ENCODE assay signal across 8 mouse cellular contexts in the genomic region with DNA sequence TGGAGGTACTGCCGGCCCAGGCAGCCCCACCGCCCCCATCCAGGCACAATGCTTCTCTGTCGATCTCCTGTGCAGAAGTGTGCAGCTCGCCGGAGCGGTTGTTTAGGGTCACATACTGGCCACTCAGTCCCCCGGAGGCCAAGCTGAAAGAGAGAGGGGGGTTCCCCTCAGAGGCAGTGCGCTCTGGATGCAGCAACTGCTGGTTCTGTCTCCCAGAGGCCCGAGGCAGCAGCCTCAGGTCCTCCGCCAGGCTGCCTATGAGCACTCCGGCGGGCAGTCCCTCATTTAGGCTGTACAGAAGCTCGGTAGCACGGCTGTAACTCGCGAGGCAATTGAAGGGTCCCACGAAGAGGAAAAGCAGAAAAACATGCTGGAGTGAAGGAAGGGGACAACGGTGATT. TPM values are rescaled to one million over a fixed set of nuclear protein-coding genes. Genes with fewer than 3 reads are reported as not detected.
DNase-seq lines count a peak whose midpoint lies in the region; ATAC-seq lines count a peak whose summit lies in the region.

No protein-coding gene starts in this region.

- WGBS in heart, embryonic 11.5 days (ENCODE audit: insufficient replicate concordance): 4% methylated on average over 18 of the region's 18 CpGs
- 3% methylated on average over 18 of the region's 18 CpGs for WGBS in forebrain, embryonic 16.5 days
- 2% methylated on average over 18 of the region's 18 CpGs for WGBS in limb, embryonic 15.5 days

- H3K9ac ChIP-seq in heart, embryonic 11.5 days (ENCODE audit: low read depth, low read length): no peak overlapping the region
- H3K9ac ChIP-seq in forebrain, embryonic 16.5 days (replicated peaks; ENCODE audit: low read depth, low read length): peak overlapping the region; percentile 57
- H3K9ac ChIP-seq in limb, embryonic 15.5 days: 0 out of 2 replicates have a peak overlapping the region, but pooled peaks have one; percentile 18

- peak; percentile 46; the same call in 1 of the 2 replicates for ATAC-seq in heart, embryonic 11.5 days (replicated peaks; ENCODE audit: insufficient number of reproducible peaks, low FRiP score, low TSS enrichment)
- ATAC-seq in forebrain, embryonic 16.5 days: peak; percentile 58
- ATAC-seq in limb, embryonic 15.5 days (ENCODE audit: insufficient number of reproducible peaks, low FRiP score, low TSS enrichment, low read depth): no peak

- H3K27ac ChIP-seq in heart, embryonic 11.5 days (ENCODE audit: low read depth, low read length): no peak overlapping the region
- H3K27ac ChIP-seq in forebrain, embryonic 16.5 days (ENCODE audit: low read length): no peak overlapping the region
- no peak overlapping the region for H3K27ac ChIP-seq in limb, embryonic 15.5 days

- DNase-seq in heart, adult 9 months (ENCODE audit: low spot score in 2 of 2): no peak
- peak; percentile 2 for DNase-seq in R1 (ENCODE audit: low read depth, low spot score)
- peak; percentile 22 for DNase-seq in right cerebral cortex, postnatal 14 days
- DNase-seq in T-cell, adult 2 months (ENCODE audit: low spot score): no peak
- no peak for DNase-seq in urinary bladder, postnatal 36 days (ENCODE audit: low spot score in 2 of 2)

- peaks cover 11% of the 10 kb centered on the region for H3K27me3 ChIP-seq in heart, embryonic 11.5 days (ENCODE audit: control insufficient read depth, insufficient read depth, low read length)
- H3K27me3 ChIP-seq in forebrain, embryonic 16.5 days (replicated peaks; ENCODE audit: control insufficient read depth, insufficient read depth, low read length): no peaks in the 10 kb centered on the region; the same call in 1 of the 2 replicates
- peaks cover 18% of the 10 kb centered on the region for H3K27me3 ChIP-seq in limb, embryonic 15.5 days

- H3K9me3 ChIP-seq in heart, embryonic 11.5 days (replicated peaks; ENCODE audit: control insufficient read depth, low read length): no peaks in the 10 kb centered on the region
- no peaks in the 10 kb centered on the region for H3K9me3 ChIP-seq in forebrain, embryonic 16.5 days (ENCODE audit: control insufficient read depth, low read length)
- H3K9me3 ChIP-seq in limb, embryonic 15.5 days: no peaks in the 10 kb centered on the region

- H3K4me3 ChIP-seq in heart, embryonic 11.5 days (ENCODE audit: low read depth, low read length): peak overlapping the region; percentile 47
- peak overlapping the region; percentile 51 for H3K4me3 ChIP-seq in forebrain, embryonic 16.5 days (replicated peaks; ENCODE audit: low read length)
- peak overlapping the region; percentile 43 for H3K4me3 ChIP-seq in limb, embryonic 15.5 days

- H3K4me1 ChIP-seq in heart, embryonic 11.5 days (ENCODE audit: control insufficient read depth, insufficient read depth, low read length): no peaks in the 10 kb centered on the region
- peaks cover 27% of the 10 kb centered on the region for H3K4me1 ChIP-seq in forebrain, embryonic 16.5 days (replicated peaks; ENCODE audit: control insufficient read depth, insufficient read depth, low read length)
- H3K4me1 ChIP-seq in limb, embryonic 15.5 days: peaks cover 12% of the 10 kb centered on the region; the same call in 1 of the 2 replicates

- H3K36me3 ChIP-seq in heart, embryonic 11.5 days (ENCODE audit: control insufficient read depth, insufficient read depth, low read length): no peaks in the 10 kb centered on the region
- H3K36me3 ChIP-seq in forebrain, embryonic 16.5 days (ENCODE audit: control insufficient read depth, insufficient read depth): no peaks in the 10 kb centered on the region
- H3K36me3 ChIP-seq in limb, embryonic 15.5 days: no peaks in the 10 kb centered on the region

- H3K4me2 ChIP-seq in heart, embryonic 11.5 days: peak overlapping the region; percentile 87
- H3K4me2 ChIP-seq in forebrain, embryonic 16.5 days (ENCODE audit: low read length): peak overlapping the region; percentile 81
- peak overlapping the region; percentile 72 for H3K4me2 ChIP-seq in limb, embryonic 15.5 days

RNA-seq across cellular contexts. Expression of a gene that starts 1.8 kb away (rescaled TPM):
- 0.14 and 0.23 TPM in 2 replicates for polyA plus RNA-seq in heart, embryonic 11.5 days (2014; fragmentation: Nextera tagmentation; extraction: Ambion mirVana)
- 8.3 and 9.6 TPM in 2 replicates for polyA plus RNA-seq in forebrain, embryonic 16.5 days (2015; fragmentation: Nextera tagmentation; extraction: Ambion mirVana)
- polyA plus RNA-seq in limb, embryonic 15.5 days (2015; fragmentation: Nextera tagmentation; extraction: Ambion mirVana): 3.1 and 3.9 TPM in 2 replicates

Comparison
In these comparisons a context has a peak if more than half of its experiments do, and no peak if none do; other contexts are left out.
1. DNase-seq: peak in R1 (single experiment) and right cerebral cortex, postnatal 14 days (single experiment); none in heart, adult 9 months (0 of 2), T-cell, adult 2 months (single experiment) and urinary bladder, postnatal 36 days (0 of 2).
2. Peak in every context shown above with its lines, with median percentiles within 50 percentile points of each other: H3K4me2 ChIP-seq and H3K4me3 ChIP-seq.